Mouse (Mus musculus) MEL (cell line): ENCODE measurements around the gene Batf3.

Experiments used
- CHD2 ChIP-seq: IDR thresholded peaks from 2 replicates; pipeline ENCODE4 v1.6.1; 2011; ENCODE audit warnings: low read length, improper control_type of control experiment
- CTCF ChIP-seq, 3 experiments: IDR thresholded peaks in 2 of 3; conservative IDR thresholded peaks in 1 of 3; 2 replicates each; pipeline ENCODE4 v1.5.1; 2011 to 2012; ENCODE audit warnings: low read length in 3 of 3, low read depth in 2 of 3, mild to moderate bottlenecking in 2 of 3, improper control_type of control experiment in 1 of 3, inconsistent platforms in 1 of 3, mixed read lengths in 1 of 3, moderate library complexity in 1 of 3; ENCODE audit not compliant: control insufficient read depth in 1 of 3, insufficient read depth in 1 of 3, poor library complexity in 1 of 3, severe bottlenecking in 1 of 3
- JUND ChIP-seq: IDR thresholded peaks from 2 replicates; pipeline ENCODE4 v1.6.1; 2011; ENCODE audit warnings: low read depth, mild to moderate bottlenecking, improper control_type of control experiment, low read length
- NELFE ChIP-seq: IDR thresholded peaks from 2 replicates; pipeline ENCODE4 v1.6.1; 2011; ENCODE audit warnings: low read depth, low read length, improper control_type of control experiment
- POLR2A ChIP-seq, 2 experiments: IDR thresholded peaks; 2 replicates each; pipeline ENCODE4 v1.6.1; 2011 to 2012; ENCODE audit warnings: low read length in 2 of 2, mild to moderate bottlenecking in 2 of 2, control low read depth in 1 of 2, improper control_type of control experiment in 1 of 2, low read depth in 1 of 2, moderate library complexity in 1 of 2; ENCODE audit not compliant: control insufficient read depth in 1 of 2, insufficient read depth in 1 of 2, poor library complexity in 1 of 2
- POLR2AphosphoS2 ChIP-seq: IDR thresholded peaks from 2 replicates; pipeline ENCODE4 v1.6.1; 2011; ENCODE audit warnings: low read length, improper control_type of control experiment
- ZC3H11A ChIP-seq: IDR thresholded peaks from 2 replicates; pipeline ENCODE4 v1.6.1; 2012; ENCODE audit warnings: low read depth, mild to moderate bottlenecking, inconsistent platforms, low read length, improper control_type of control experiment

DNA sequence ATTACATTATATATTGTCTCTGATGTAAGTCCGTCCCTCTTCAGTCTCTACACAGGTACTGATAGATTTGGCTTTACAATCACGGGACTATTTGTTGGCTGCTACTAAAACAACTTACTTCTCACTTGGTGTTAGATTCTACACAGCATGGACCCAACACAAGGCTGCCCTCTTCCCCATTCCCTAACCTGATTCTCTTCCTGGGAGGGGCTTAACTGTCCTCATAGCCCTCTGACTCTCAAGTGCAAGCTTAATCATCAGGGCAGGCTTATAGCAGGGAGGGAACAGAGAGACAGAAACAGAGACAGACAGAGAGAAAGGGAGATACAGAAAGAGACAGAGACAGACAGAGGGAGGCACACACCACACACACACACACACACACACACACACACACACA is 34.0 kb downstream of the Batf3 start:
- TF ChIP-seq NELFE: no peak
- no peak for TF ChIP-seq POLR2AphosphoS2
- no peak for TF ChIP-seq JUND
- TF ChIP-seq POLR2A (IDR thresholded peaks at IDR 0.05; ENCODE audit: control insufficient read depth in 1 of 2, insufficient read depth in 1 of 2, low read depth in 1 of 2, low read length in 2 of 2, poor library complexity in 1 of 2): no peak
- TF ChIP-seq CTCF (IDR thresholded peaks at IDR 0.05 in 2 of 3, conservative IDR thresholded peaks at IDR 0.05 in 1 of 3; ENCODE audit: control insufficient read depth in 1 of 3, insufficient read depth in 1 of 3, low read depth in 2 of 3, low read length in 3 of 3, poor library complexity in 1 of 3, severe bottlenecking in 1 of 3): no peak
- no peak for TF ChIP-seq ZC3H11A
- TF ChIP-seq CHD2: no peak
